Mouse (Mus musculus) megakaryocyte, embryonic 14.5 days (primary cell): ENCODE measurements around the gene D630023F18Rik.

Experiments used
- FLI1 ChIP-seq: IDR thresholded peaks from 2 replicates; pipeline ENCODE4 v1.6.1; 2012; ENCODE audit warnings: low read length, inconsistent platforms, mixed read lengths
- GATA1 ChIP-seq: IDR thresholded peaks from 3 replicates; pipeline ENCODE4 v1.6.1; 2012; ENCODE audit warnings: mixed read lengths, low read length, inconsistent platforms, borderline replicate concordance

GRCm38 (mm10) chr1:65169536-65169935 is 46.5 kb upstream of the D630023F18Rik start:
- TF ChIP-seq GATA1 (no peak), FLI1 (no peak)
